Comparison of ENCODE assay signal across 8 mouse cellular contexts in the genomic region with DNA sequence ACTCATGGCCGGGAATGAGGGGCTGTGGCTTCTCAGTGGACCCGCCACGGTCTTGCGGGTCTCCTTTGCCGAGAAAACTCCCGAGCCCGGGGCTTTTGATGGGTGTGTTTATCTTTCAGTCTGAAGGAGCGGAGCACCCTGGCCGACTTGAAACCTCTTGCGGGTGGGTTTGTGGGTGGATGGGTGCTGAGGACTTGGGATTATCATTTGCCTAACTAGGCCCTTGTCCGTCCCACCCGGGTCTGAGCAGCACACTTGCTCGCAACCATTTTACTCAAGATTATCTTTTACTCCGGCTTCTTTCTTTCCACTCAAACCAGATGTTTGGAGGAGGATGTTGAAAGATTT. TPM values are rescaled to one million over a fixed set of nuclear protein-coding genes. Genes with fewer than 3 reads are reported as not detected.
DNase-seq lines count a peak whose midpoint lies in the region; ATAC-seq and TF ChIP-seq lines count a peak whose summit lies in the region.

No protein-coding gene starts in this region.

- H3K4me1 ChIP-seq in heart, embryonic 16.5 days (ENCODE audit: control insufficient read depth, insufficient read depth, low read length), result peaks cover 34% of the 10 kb centered on the region
- H3K4me1 ChIP-seq in MEL (ENCODE audit: control insufficient read depth in 1 of 2, insufficient read depth in 2 of 2, low read length in 2 of 2), result peaks cover 10 to 39% of the 10 kb centered on the region in 2 experiments
- no peaks in the 10 kb centered on the region for H3K4me1 ChIP-seq in hindbrain, embryonic 11.5 days (replicated peaks; ENCODE audit: control insufficient read depth, insufficient read depth, low read length)
- peaks cover 13% of the 10 kb centered on the region for H3K4me1 ChIP-seq in midbrain, embryonic 11.5 days (ENCODE audit: control insufficient read depth, insufficient read depth, low read length)

- no peak for ATAC-seq in heart, embryonic 16.5 days (replicated peaks; ENCODE audit: extremely low read depth, insufficient read depth, low FRiP score)
- peak; percentile 51 for ATAC-seq in hindbrain, embryonic 11.5 days (ENCODE audit: low FRiP score)
- ATAC-seq in midbrain, embryonic 11.5 days (ENCODE audit: low FRiP score), result peak; percentile 41
- ATAC-seq in cerebellum, adult (ENCODE audit: insufficient number of reproducible peaks, low FRiP score, low TSS enrichment), result no peak

- H3K9me3 ChIP-seq in heart, embryonic 16.5 days (replicated peaks; ENCODE audit: control insufficient read depth, low read length), result no peaks in the 10 kb centered on the region
- no peaks in the 10 kb centered on the region for H3K9me3 ChIP-seq in MEL (replicated peaks; ENCODE audit: insufficient read depth, low read length)
- no peaks in the 10 kb centered on the region for H3K9me3 ChIP-seq in hindbrain, embryonic 11.5 days (ENCODE audit: control insufficient read depth, low read length)
- no peaks in the 10 kb centered on the region for H3K9me3 ChIP-seq in midbrain, embryonic 11.5 days (ENCODE audit: control insufficient read depth, low read length)

- under 1% methylated on average over 14 of the region's 14 CpGs for WGBS in heart, embryonic 16.5 days
- 1% methylated on average over 14 of the region's 14 CpGs for WGBS in hindbrain, embryonic 11.5 days
- WGBS in midbrain, embryonic 11.5 days, result under 1% methylated on average over 14 of the region's 14 CpGs

- peaks cover 11% of the 10 kb centered on the region for H3K79me2 ChIP-seq in MEL (ENCODE audit: control insufficient read depth, insufficient read depth, low read length, poor library complexity)

- TF ChIP-seq RAD21 in MEL (IDR thresholded peaks at IDR 0.05; ENCODE audit: low read depth, low read length), result no peak

- H3K9ac ChIP-seq in heart, embryonic 16.5 days (ENCODE audit: low read length), result peak overlapping the region; percentile 98
- H3K9ac ChIP-seq in MEL (ENCODE audit: control insufficient read depth, low read depth, low read length, poor library complexity, severe bottlenecking), result peak overlapping the region; percentile 72
- peak overlapping the region; percentile 98 for H3K9ac ChIP-seq in hindbrain, embryonic 11.5 days (ENCODE audit: low read depth, low read length)
- peak overlapping the region; percentile 98 for H3K9ac ChIP-seq in midbrain, embryonic 11.5 days (ENCODE audit: low read length)

- no peak for TF ChIP-seq CTCF in MEL (IDR thresholded peaks at IDR 0.05 in 2 of 3, conservative IDR thresholded peaks at IDR 0.05 in 1 of 3; ENCODE audit: control insufficient read depth in 1 of 3, insufficient read depth in 1 of 3, low read depth in 2 of 3, low read length in 3 of 3, poor library complexity in 1 of 3, severe bottlenecking in 1 of 3)

- no peak for DNase-seq in heart, adult 11 months
- DNase-seq in MEL (ENCODE audit: low read depth, low spot score), result peak; percentile 61
- DNase-seq in hindbrain, embryonic 11.5 days (ENCODE audit: low spot score), result no peak
- DNase-seq in midbrain, embryonic 11.5 days (ENCODE audit: low spot score, missing footprints), result peak; percentile 97
- no peak for DNase-seq in adrenal gland, adult 2 months
- DNase-seq in adrenal gland, adult 8-10 months, result no peak

- TF ChIP-seq EP300 in MEL (IDR thresholded peaks at IDR 0.05; ENCODE audit: low read depth in 1 of 2, low read length in 2 of 2), result no peak; a peak in 1 of 4 replicates

- peak overlapping the region; percentile 81 for H3K4me2 ChIP-seq in heart, embryonic 16.5 days (ENCODE audit: low read depth, low read length)
- H3K4me2 ChIP-seq in hindbrain, embryonic 11.5 days (replicated peaks; ENCODE audit: low read depth, low read length), result peak overlapping the region; percentile 55
- H3K4me2 ChIP-seq in midbrain, embryonic 11.5 days, result peak overlapping the region; percentile 68

- peak overlapping the region; percentile 92 for H3K4me3 ChIP-seq in heart, embryonic 16.5 days (ENCODE audit: low read length)
- peak overlapping the region; percentile 71 to 81 for H3K4me3 ChIP-seq in MEL (ENCODE audit: control insufficient read depth in 1 of 2, insufficient read depth in 1 of 2, low read depth in 2 of 2, low read length in 2 of 2)
- peak overlapping the region; percentile 84 for H3K4me3 ChIP-seq in hindbrain, embryonic 11.5 days (ENCODE audit: low read depth, low read length)
- H3K4me3 ChIP-seq in midbrain, embryonic 11.5 days (ENCODE audit: low read depth, low read length), result peak overlapping the region; percentile 83

- TF ChIP-seq POLR2A in MEL (IDR thresholded peaks at IDR 0.05; ENCODE audit: control insufficient read depth in 1 of 2, insufficient read depth in 1 of 2, low read depth in 1 of 2, low read length in 2 of 2, poor library complexity in 1 of 2), result no peak; a peak in 1 of 4 replicates

- H3K27me3 ChIP-seq in heart, embryonic 16.5 days (ENCODE audit: control insufficient read depth, insufficient read depth, low read length), result no peaks in the 10 kb centered on the region
- H3K27me3 ChIP-seq in MEL (ENCODE audit: control insufficient read depth in 1 of 2, insufficient read depth in 2 of 2, low read length in 2 of 2), result no peaks in the 10 kb centered on the region
- H3K27me3 ChIP-seq in hindbrain, embryonic 11.5 days (ENCODE audit: control insufficient read depth, insufficient read depth, low read length), result no peaks in the 10 kb centered on the region
- no peaks in the 10 kb centered on the region for H3K27me3 ChIP-seq in midbrain, embryonic 11.5 days (ENCODE audit: control insufficient read depth, insufficient read depth, low read length)

- H3K36me3 ChIP-seq in heart, embryonic 16.5 days (ENCODE audit: control insufficient read depth, insufficient read depth), result no peaks in the 10 kb centered on the region
- peaks cover 0 to 39% of the 10 kb centered on the region in 2 experiments; a peak in 2 of 4 replicates for H3K36me3 ChIP-seq in MEL (ENCODE audit: control insufficient read depth in 1 of 2, insufficient read depth in 2 of 2, low read length in 2 of 2)
- H3K36me3 ChIP-seq in hindbrain, embryonic 11.5 days (ENCODE audit: control insufficient read depth, insufficient read depth, low read length), result no peaks in the 10 kb centered on the region
- H3K36me3 ChIP-seq in midbrain, embryonic 11.5 days (ENCODE audit: control insufficient read depth, insufficient read depth, low read length), result no peaks in the 10 kb centered on the region; the same call in 1 of the 2 replicates

- peak overlapping the region; percentile 92 for H3K27ac ChIP-seq in heart, embryonic 16.5 days (ENCODE audit: low read length)
- H3K27ac ChIP-seq in MEL (ENCODE audit: control insufficient read depth, low read depth, low read length), result peak overlapping the region; percentile 12; the same call in 1 of the 2 replicates
- peak overlapping the region; percentile 91 for H3K27ac ChIP-seq in hindbrain, embryonic 11.5 days (ENCODE audit: low read depth, low read length)
- H3K27ac ChIP-seq in midbrain, embryonic 11.5 days (ENCODE audit: low read depth, low read length), result peak overlapping the region; percentile 86

TF ChIP-seq in MEL, 35 proteins besides CTCF, POLR2A, EP300 and RAD21:
- TF ChIP-seq ZKSCAN1 (IDR thresholded peaks at IDR 0.05; ENCODE audit: low read depth, low read length), result no peak
- TF ChIP-seq KAT2A (conservative IDR thresholded peaks at IDR 0.05; ENCODE audit: low read depth, low read length), result no peak
- no peak for TF ChIP-seq TBP (IDR thresholded peaks at IDR 0.05; ENCODE audit: low read depth, low read length)
- no peak for TF ChIP-seq ETS1 (IDR thresholded peaks at IDR 0.05; ENCODE audit: low read depth, low read length)
- TF ChIP-seq HCFC1 (IDR thresholded peaks at IDR 0.05; ENCODE audit: low read depth, low read length), result no peak

RNA-seq across cellular contexts. Expression of gene Ick, which starts 4.5 kb away (rescaled TPM):
- polyA plus RNA-seq in heart, embryonic 16.5 days (2015; fragmentation: Nextera tagmentation; extraction: Ambion mirVana), result 13.5 and 14.6 TPM in 2 replicates
- 6.1 and 6.5 TPM in 2 replicates for total RNA-seq in MEL (2012; rRNA removed)
- polyA plus RNA-seq in MEL (2012; ENCODE audit: insufficient read depth in 1 of 2, insufficient read length in 2 of 2, low read depth in 1 of 2, low replicate concordance in 2 of 2, missing spikeins in 1 of 2), result 10 to 100 TPM in 1 of 2 experiments, not detected in 1; 16.1 TPM
- 36.4 and 39.3 TPM in 2 replicates for polyA plus RNA-seq in hindbrain, embryonic 11.5 days (2014; fragmentation: Nextera tagmentation; extraction: Ambion mirVana)
- 35.3 and 35.9 TPM in 2 replicates for polyA plus RNA-seq in midbrain, embryonic 11.5 days (2014; fragmentation: Nextera tagmentation; extraction: Ambion mirVana)
- 10 to 100 TPM; 18.7 to 20.1 TPM for total RNA-seq in adrenal gland, adult 2 months (2021)
- polyA plus RNA-seq in adrenal gland, adult 2 months (2012; rRNA removed), result 14.9 and 16.9 TPM in 2 replicates
- 10 to 100 TPM; 18.7 to 25.0 (median 22.4) TPM for total RNA-seq in adrenal gland, adult 8-10 months (2022)

RNA-seq across cellular contexts. Expression of gene Fbxo9, which starts 4.6 kb away (rescaled TPM):
- 41.1 and 47.3 TPM in 2 replicates for polyA plus RNA-seq in heart, embryonic 16.5 days (2015; fragmentation: Nextera tagmentation; extraction: Ambion mirVana)
- 47.0 and 56.0 TPM in 2 replicates for total RNA-seq in MEL (2012; rRNA removed)
- polyA plus RNA-seq in MEL (2012; ENCODE audit: insufficient read depth in 1 of 2, insufficient read length in 2 of 2, low read depth in 1 of 2, low replicate concordance in 2 of 2, missing spikeins in 1 of 2), result 100 to 1,000 TPM in 1 of 2 experiments, 10 to 100 TPM in 1; 47.0 to 402 TPM
- polyA plus RNA-seq in hindbrain, embryonic 11.5 days (2014; fragmentation: Nextera tagmentation; extraction: Ambion mirVana), result 35.5 and 36.9 TPM in 2 replicates
- polyA plus RNA-seq in midbrain, embryonic 11.5 days (2014; fragmentation: Nextera tagmentation; extraction: Ambion mirVana), result 31.6 and 33.5 TPM in 2 replicates
- total RNA-seq in adrenal gland, adult 2 months (2021), result 10 to 100 TPM; 82.7 to 93.8 TPM
- 85.0 and 100 TPM in 2 replicates for polyA plus RNA-seq in adrenal gland, adult 2 months (2012; rRNA removed)
- total RNA-seq in adrenal gland, adult 8-10 months (2022), result 100 to 1,000 TPM in 2 of 4 experiments, 10 to 100 TPM in 2; 94.2 to 112 (median 99.9) TPM

Comparison
In these comparisons a context has a peak if more than half of its experiments do, and no peak if none do; other contexts are left out.
1. ATAC-seq: peak in hindbrain, embryonic 11.5 days (single experiment) and midbrain, embryonic 11.5 days (single experiment); none in heart, embryonic 16.5 days (single experiment) and cerebellum, adult (single experiment).
2. H3K27ac ChIP-seq: peak in every context shown above with its lines; median percentile 92 in heart, embryonic 16.5 days; 91 in hindbrain, embryonic 11.5 days; 86 in midbrain, embryonic 11.5 days; 12 in MEL.
3. DNase-seq: peak in MEL (single experiment) and midbrain, embryonic 11.5 days (single experiment); none in heart, adult 11 months (single experiment), hindbrain, embryonic 11.5 days (single experiment), adrenal gland, adult 2 months (single experiment) and adrenal gland, adult 8-10 months (single experiment).
4. Peak in every context shown above with its lines, with median percentiles within 50 percentile points of each other: H3K4me2 ChIP-seq, H3K4me3 ChIP-seq and H3K9ac ChIP-seq.